Mouse (Mus musculus) telencephalon, adult 2 months (tissue): Measurements from ENCODE around the gene Rspo1.
"Not testable (repeated sequence)": the region's sequence is repeated elsewhere in the genome, so short reads cannot be mapped to it uniquely, and the experiment has no call there.

Experiments used
- DNase-seq: peaks from one replicate; pipeline ENCODE4 v3.0.0-alpha.2; 2011; ENCODE audit warnings: low read depth, low spot score

Gene Rspo1

GRCm38 (mm10) chr4:124985671-124986602 lies at the start of gene Rspo1:
Rspo1 (plus strand) TSS chr4:124986430.
- no peak for DNase-seq

GRCm38 (mm10) chr4:124936613-124937471 lies 49.4 kb upstream of the Rspo1 start, which contains the start of gene 9930104L06Rik:
9930104L06Rik (plus strand) TSS chr4:124937048.
- DNase-seq = peak; percentile 98

- DNase-seq = not testable (repeated sequence)
Measured at GRCm38 (mm10) chr4:124939211-124939610, 47.0 kb upstream of the Rspo1 start, which contains the start of gene Cdca8. Cdca8 (minus strand) TSS chr4:124939311.

- no peak for DNase-seq
Measured at GRCm38 (mm10) chr4:124943022-124943421, 43.2 kb upstream of the Rspo1 start.

- DNase-seq = no peak
Measured at GRCm38 (mm10) chr4:124943781-124944180, 42.4 kb upstream of the Rspo1 start.

GRCm38 (mm10) chr4:124944961-124945360 lies 41.3 kb upstream of the Rspo1 start:
- no peak for DNase-seq

- DNase-seq = no peak
Measured at GRCm38 (mm10) chr4:124949488-124949887, 36.7 kb upstream of the Rspo1 start.

- DNase-seq = no peak
Measured at GRCm38 (mm10) chr4:124950181-124951035, 35.8 kb upstream of the Rspo1 start.

- no peak for DNase-seq
Measured at GRCm38 (mm10) chr4:124951036-124951433, 35.2 kb upstream of the Rspo1 start.

GRCm38 (mm10) chr4:124953546-124953945 lies 32.7 kb upstream of the Rspo1 start:
- DNase-seq = no peak

GRCm38 (mm10) chr4:124957284-124957683 lies 28.9 kb upstream of the Rspo1 start:
- no peak for DNase-seq

GRCm38 (mm10) chr4:124959062-124959461 lies 27.2 kb upstream of the Rspo1 start:
- DNase-seq = no peak

GRCm38 (mm10) chr4:124960940-124961339 lies 25.3 kb upstream of the Rspo1 start:
- DNase-seq = no peak

- no peak for DNase-seq
Measured at GRCm38 (mm10) chr4:124962576-124962975, 23.7 kb upstream of the Rspo1 start.

GRCm38 (mm10) chr4:124964912-124965599 lies 21.2 kb upstream of the Rspo1 start:
- DNase-seq = no peak

- DNase-seq = no peak
Measured at GRCm38 (mm10) chr4:124968711-124969110, 17.5 kb upstream of the Rspo1 start.

GRCm38 (mm10) chr4:124969219-124969848 lies 16.9 kb upstream of the Rspo1 start:
- no peak for DNase-seq

- DNase-seq = no peak
Measured at GRCm38 (mm10) chr4:124970194-124970593, 16.0 kb upstream of the Rspo1 start.

- DNase-seq = no peak
Measured at GRCm38 (mm10) chr4:124970677-124971076, 15.6 kb upstream of the Rspo1 start.

- no peak for DNase-seq
Measured at GRCm38 (mm10) chr4:124971094-124971493, 15.1 kb upstream of the Rspo1 start.
